Mouse (Mus musculus) induced T-regulatory cell, adult 2 months (primary cell): Measurements from ENCODE around the gene Shoc2.
A peak's percentile ranks its signal among the peaks of the same experiment; 100 is the strongest.

Experiments used
- DNase-seq: peaks from one replicate; pipeline ENCODE4 v3.0.0-alpha.2; 2012; ENCODE audit warnings: low read depth

Gene Shoc2

GRCm38 (mm10) chr19:54035100-54035499, 91.0 kb downstream of the Shoc2 start:
- no peak for DNase-seq

GRCm38 (mm10) chr19:54039441-54039840, 95.3 kb downstream of the Shoc2 start:
- DNase-seq, result no peak

GRCm38 (mm10) chr19:54040356-54041028, 96.4 kb downstream of the Shoc2 start:
- no peak for DNase-seq

- peak; percentile 57 for DNase-seq
Measured at GRCm38 (mm10) chr19:54041029-54041367, 96.9 kb downstream of the Shoc2 start.

- DNase-seq, result no peak
Measured at GRCm38 (mm10) chr19:54043851-54044250, 99.7 kb downstream of the Shoc2 start, which contains the start of gene Adra2a. Gene Adra2a (plus strand): TSS chr19:54044151.

- peak; percentile 52 for DNase-seq
Measured at GRCm38 (mm10) chr19:54044507-54045371, 100.6 kb downstream of the Shoc2 start.

- DNase-seq, result no peak
Measured at GRCm38 (mm10) chr19:54045412-54045811, 101.3 kb downstream of the Shoc2 start.

GRCm38 (mm10) chr19:54045931-54046683, 102.0 kb downstream of the Shoc2 start:
- peak; percentile 34 for DNase-seq

- no peak for DNase-seq
Measured at GRCm38 (mm10) chr19:54046684-54047070, 102.6 kb downstream of the Shoc2 start.

- peak; percentile 69 for DNase-seq
Measured at GRCm38 (mm10) chr19:54047386-54048050, 103.4 kb downstream of the Shoc2 start.

- peak; percentile 35 for DNase-seq
Measured at GRCm38 (mm10) chr19:54048161-54048885, 104.2 kb downstream of the Shoc2 start.

- peak; percentile 12 for DNase-seq
Measured at GRCm38 (mm10) chr19:54051651-54052050, 107.5 kb downstream of the Shoc2 start.

- no peak for DNase-seq
Measured at GRCm38 (mm10) chr19:54055845-54056244, 111.7 kb downstream of the Shoc2 start.

- no peak for DNase-seq
Measured at GRCm38 (mm10) chr19:54068447-54068846, 124.3 kb downstream of the Shoc2 start.

GRCm38 (mm10) chr19:54070521-54070920, 126.4 kb downstream of the Shoc2 start:
- DNase-seq, result no peak

- no peak for DNase-seq
Measured at GRCm38 (mm10) chr19:54072233-54072800, 128.2 kb downstream of the Shoc2 start.

- no peak for DNase-seq
Measured at GRCm38 (mm10) chr19:54076362-54077349, 132.6 kb downstream of the Shoc2 start.

- DNase-seq, result no peak
Measured at GRCm38 (mm10) chr19:54081303-54081702, 137.2 kb downstream of the Shoc2 start.

GRCm38 (mm10) chr19:54081716-54082165, 137.6 kb downstream of the Shoc2 start:
- no peak for DNase-seq
